Mouse (Mus musculus) left cerebral cortex, adult 18-20 months (tissue): ENCODE results near the gene Utrn. TPM values are rescaled to one million over a fixed set of nuclear protein-coding genes. Genes with fewer than 3 reads are reported as not detected.

ENCODE experiments used
- total RNA-seq, 2 experiments: library from RNA; stranded (reverse); gene quantifications; 2 replicates each; pipeline ENCODE4 v1.2.3; 2021

Gene Utrn
- total RNA-seq, 2 experiments from 2014 or later: 61.6 to 69.4 TPM

Other genes with a start within 250 kb of the Utrn start
- gene Stx11, start 94.9 kb upstream of the Utrn start, total RNA-seq: under 1 TPM; 0.07 to 0.37 TPM
- gene Sf3b5, start 136.0 kb upstream of the Utrn start, total RNA-seq: 1 to 10 TPM; 8.3 to 8.4 TPM
- gene Plagl1, start 191.1 kb upstream of the Utrn start, total RNA-seq: 10 to 100 TPM; 12.8 to 16.4 TPM